In the genomic region with DNA sequence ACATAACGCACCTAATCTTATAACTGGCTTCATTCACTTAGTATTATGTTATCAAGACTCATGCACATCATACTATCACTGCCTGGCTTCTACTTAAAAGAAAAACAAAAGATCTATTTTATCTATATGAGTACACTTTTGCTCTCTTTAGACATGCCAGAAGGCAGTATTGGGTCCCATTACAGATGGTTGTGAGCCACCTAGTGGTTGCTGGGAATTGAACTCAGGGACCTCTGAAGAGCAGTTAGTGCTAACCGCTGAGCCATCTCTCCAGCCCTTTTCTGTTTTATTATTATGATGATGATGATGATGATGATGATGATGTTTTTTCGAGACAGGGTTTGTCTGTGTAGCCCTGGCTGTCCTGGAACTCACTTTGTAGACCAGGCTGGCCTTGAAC, we compare ENCODE assay signal across 8 mouse cellular contexts. TPM values are rescaled to one million over a fixed set of nuclear protein-coding genes. Genes with fewer than 3 reads are reported as not detected.
DNase-seq lines count a peak whose midpoint lies in the region; ATAC-seq and TF ChIP-seq lines count a peak whose summit lies in the region.

No protein-coding gene starts in this region.

- WGBS in heart, embryonic 10.5 days: 40% methylated on average over 3 of the region's 3 CpGs
- WGBS in kidney, postnatal 0 days: 41% methylated on average over 3 of the region's 3 CpGs

- H3K27me3 ChIP-seq in heart, embryonic 10.5 days (ENCODE audit: insufficient read depth, poor library complexity, severe bottlenecking): no peaks in the 10 kb centered on the region
- no peaks in the 10 kb centered on the region for H3K27me3 ChIP-seq in kidney, postnatal 0 days (ENCODE audit: insufficient read depth, low read length)

- H3K9ac ChIP-seq in kidney, postnatal 0 days (ENCODE audit: low read depth, low read length): no peak overlapping the region

- peak; percentile 78 for TF ChIP-seq CTCF in kidney, postnatal 0 days (IDR thresholded peaks at IDR 0.05; ENCODE audit: low read depth)

- H3K4me2 ChIP-seq in kidney, postnatal 0 days (ENCODE audit: low read length): no peak overlapping the region

- H3K9me3 ChIP-seq in heart, embryonic 10.5 days: no peaks in the 10 kb centered on the region
- H3K9me3 ChIP-seq in kidney, postnatal 0 days (replicated peaks; ENCODE audit: low read length): no peaks in the 10 kb centered on the region

- no peaks in the 10 kb centered on the region for H3K36me3 ChIP-seq in heart, embryonic 10.5 days
- no peaks in the 10 kb centered on the region for H3K36me3 ChIP-seq in kidney, postnatal 0 days (ENCODE audit: insufficient read depth, low read length)

- ATAC-seq in kidney, postnatal 0 days (replicated peaks; ENCODE audit: low FRiP score, low read depth): no peak

- H3K27ac ChIP-seq in heart, embryonic 10.5 days: no peak overlapping the region
- no peak overlapping the region for H3K27ac ChIP-seq in kidney, postnatal 0 days

- peak; percentile 45 to 50 for DNase-seq in heart, adult 18-20 months
- DNase-seq in heart, embryonic 10.5 days (ENCODE audit: low spot score): no peak
- DNase-seq in B cell, adult 2 months: peak; percentile 66 to 75
- DNase-seq in R1 (ENCODE audit: low read depth, low spot score): peak; percentile 56
- DNase-seq in kidney, postnatal 0 days (ENCODE audit: low spot score): peak; percentile 59
- peak; percentile 22 to 59 for DNase-seq in natural killer cell, adult 2 months (ENCODE audit: low spot score in 2 of 2)
- DNase-seq in urinary bladder, postnatal 10 days (ENCODE audit: low spot score): no peak
- DNase-seq in urinary bladder, adult 18-20 months (ENCODE audit: low spot score in 2 of 2): no peak

- H3K4me3 ChIP-seq in heart, embryonic 10.5 days: no peak overlapping the region
- H3K4me3 ChIP-seq in kidney, postnatal 0 days (replicated peaks; ENCODE audit: low read depth, low read length): no peak overlapping the region

- 0 out of 2 replicates have a peak, but pooled peaks cover 8% of the 10 kb centered on the region for H3K4me1 ChIP-seq in heart, embryonic 10.5 days
- H3K4me1 ChIP-seq in kidney, postnatal 0 days (replicated peaks; ENCODE audit: insufficient read depth, low read length): no peaks in the 10 kb centered on the region

RNA-seq across cellular contexts. Expression of a gene that starts 13.4 kb away (rescaled TPM):
- 10 to 100 TPM; 47.1 to 56.4 TPM for total RNA-seq in heart, adult 18-20 months (2021)
- polyA plus RNA-seq in heart, embryonic 10.5 days (2016; fragmentation: Nextera tagmentation; extraction: Ambion mirVana): 47.4 and 56.4 TPM in 2 replicates
- 19.2 and 24.1 TPM in 2 replicates for polyA plus RNA-seq in kidney, postnatal 0 days (2015; fragmentation: Nextera tagmentation; extraction: Ambion mirVana)

RNA-seq across cellular contexts. Expression of a gene that starts 19.4 kb away (rescaled TPM):
- 10 to 100 TPM; 24.2 to 31.1 TPM for total RNA-seq in heart, adult 18-20 months (2021)
- 6.4 and 13.0 TPM in 2 replicates for polyA plus RNA-seq in heart, embryonic 10.5 days (2016; fragmentation: Nextera tagmentation; extraction: Ambion mirVana)
- polyA plus RNA-seq in kidney, postnatal 0 days (2015; fragmentation: Nextera tagmentation; extraction: Ambion mirVana): 8.7 and 8.8 TPM in 2 replicates

RNA-seq across cellular contexts. Expression of a gene that starts 21.0 kb away (rescaled TPM):
- total RNA-seq in heart, adult 18-20 months (2021): 10 to 100 TPM in 1 of 2 experiments, 1 to 10 TPM in 1; 9.7 to 11.4 TPM
- polyA plus RNA-seq in heart, embryonic 10.5 days (2016; fragmentation: Nextera tagmentation; extraction: Ambion mirVana): 9.4 and 10.0 TPM in 2 replicates
- 10.9 and 11.4 TPM in 2 replicates for polyA plus RNA-seq in kidney, postnatal 0 days (2015; fragmentation: Nextera tagmentation; extraction: Ambion mirVana)

RNA-seq across cellular contexts. Expression of a gene that starts 39.0 kb away (rescaled TPM):
- 10 to 100 TPM; 21.1 to 22.2 TPM for total RNA-seq in heart, adult 18-20 months (2021)
- polyA plus RNA-seq in heart, embryonic 10.5 days (2016; fragmentation: Nextera tagmentation; extraction: Ambion mirVana): 35.6 and 42.2 TPM in 2 replicates
- polyA plus RNA-seq in kidney, postnatal 0 days (2015; fragmentation: Nextera tagmentation; extraction: Ambion mirVana): 37.1 and 37.5 TPM in 2 replicates

RNA-seq across cellular contexts. Expression of a gene that starts 49.4 kb away (rescaled TPM):
- total RNA-seq in heart, adult 18-20 months (2021): 1 to 10 TPM; 1.3 TPM
- polyA plus RNA-seq in heart, embryonic 10.5 days (2016; fragmentation: Nextera tagmentation; extraction: Ambion mirVana): 6.6 and 7.0 TPM in 2 replicates
- 4.8 and 5.0 TPM in 2 replicates for polyA plus RNA-seq in kidney, postnatal 0 days (2015; fragmentation: Nextera tagmentation; extraction: Ambion mirVana)

Comparison
In these comparisons a context has a peak if more than half of its experiments do, and no peak if none do; other contexts are left out.
1. DNase-seq: peak in heart, adult 18-20 months (2 of 2), B cell, adult 2 months (2 of 2), R1 (single experiment), kidney, postnatal 0 days (single experiment) and natural killer cell, adult 2 months (2 of 2); none in heart, embryonic 10.5 days (single experiment), urinary bladder, postnatal 10 days (single experiment) and urinary bladder, adult 18-20 months (0 of 2).